Mouse (Mus musculus) liver, postnatal 0 days (tissue): ENCODE data around the gene Entpd2. TPM values are rescaled to one million over a fixed set of nuclear protein-coding genes. Genes with fewer than 3 reads are reported as not detected.
A peak's percentile ranks its signal among the peaks of the same experiment; 100 is the strongest.
"Not testable (repeated sequence)": the region's sequence is repeated elsewhere in the genome, so short reads cannot be mapped to it uniquely, and the experiment has no call there.

Experiments
- ATAC-seq: fragments of 200-750 bp; cut with Nextera tagmentation; 2 replicates; pipeline ENCODE4 v1.8.0; 2017; ENCODE audit warnings: mild to moderate bottlenecking, moderate library complexity
- DNase-seq: peaks from one replicate; pipeline ENCODE4 v3.0.0-alpha.2; 2016
- H3K27ac ChIP-seq: fragments of 300-500 bp; sonication (generic); 2 replicates; pipeline ENCODE4 v1.5.1; 2014; ENCODE audit warnings: antibody characterized with exemption, moderate library complexity, mild to moderate bottlenecking, low read depth
- H3K27me3 ChIP-seq: fragments of 300-500 bp; sonication (generic); 2 replicates; pipeline ENCODE4 v1.6.1; 2014; ENCODE audit warnings: low read length, control low read depth, mixed read lengths; ENCODE audit not compliant: insufficient read depth
- H3K36me3 ChIP-seq: fragments of 300-500 bp; sonication (generic); replicated peaks from 2 replicates; pipeline ENCODE4 v1.6.1; 2014; ENCODE audit warnings: mild to moderate bottlenecking, control low read depth, low read length, moderate library complexity, mixed read lengths; ENCODE audit not compliant: insufficient read depth
- H3K4me1 ChIP-seq: fragments of 300-500 bp; sonication (generic); 2 replicates; pipeline ENCODE4 v1.6.1; 2014; ENCODE audit warnings: antibody characterized with exemption, mild to moderate bottlenecking, control low read depth; ENCODE audit not compliant: insufficient read depth
- H3K4me2 ChIP-seq: fragments of 300-500 bp; sonication (generic); 2 replicates; pipeline ENCODE4 v1.6.1; 2014; ENCODE audit warnings: low read depth, mild to moderate bottlenecking, low read length, moderate library complexity, mixed read lengths
- H3K4me3 ChIP-seq: fragments of 300-500 bp; sonication (generic); 2 replicates; pipeline ENCODE4 v1.5.1; 2014; ENCODE audit warnings: low read depth, low read length
- H3K9ac ChIP-seq: fragments of 300-500 bp; sonication (generic); replicated peaks from 2 replicates; pipeline ENCODE4 v1.6.1; 2014; ENCODE audit warnings: mild to moderate bottlenecking, moderate library complexity
- H3K9me3 ChIP-seq: fragments of 300-500 bp; sonication (generic); 2 replicates; pipeline ENCODE4 v1.6.1; 2016; ENCODE audit warnings: mild to moderate bottlenecking, control low read depth, low read length, mixed read lengths
- CTCF ChIP-seq: sonication (generic); IDR thresholded peaks from 2 replicates; pipeline ENCODE4 v1.5.1; 2016; ENCODE audit warnings: antibody characterized with exemption, low read depth
- EP300 ChIP-seq: IDR thresholded peaks from 2 replicates; pipeline ENCODE4 v1.6.1; 2016; ENCODE audit warnings: antibody characterized with exemption, low read depth, mild to moderate bottlenecking
- WGBS: fragments of 180-500 bp; shearing (Covaris S2); extraction: QIAGEN DNeasy Blood & Tissue Kit; methylation state at CpG from one replicate; pipeline ENCODE4 v1.1.7; 2014; ENCODE audit not compliant: insufficient replicate concordance; 5-methylcytosine and 5-hydroxymethylcytosine counted together
- polyA plus RNA-seq: library from polyadenylated mRNA; unstranded; fragments of >200 nt; fragmentation: Nextera tagmentation; extraction: Ambion mirVana; gene quantifications from 2 replicates; pipeline ENCODE4 v1.2.1, GENCODE M21; 2015

Entpd2 gene
- polyA plus RNA-seq, 1 experiment from 2014 or later = 3.6 TPM

- ATAC-seq = no peak
- TF ChIP-seq EP300 (no peak), CTCF (no peak)
Observed at GRCm38 (mm10) chr2:25403994-25404393, 8.3 kb downstream of the Entpd2 start.

GRCm38 (mm10) chr2:25408908-25409307, 13.2 kb downstream of the Entpd2 start:
- ATAC-seq (no peak), DNase-seq (no peak)
- WGBS = 75% methylated on average over 10 of the region's 10 CpGs
- H3K4me2 ChIP-seq = no peak overlapping the region
- TF ChIP-seq CTCF (no peak), EP300 (no peak)
- no peaks in the 10 kb centered on the region for H3K36me3 ChIP-seq
- H3K27ac ChIP-seq = no peak overlapping the region
- no peak overlapping the region for H3K9ac ChIP-seq
- H3K4me1 ChIP-seq = no peaks in the 10 kb centered on the region
- no peak overlapping the region for H3K4me3 ChIP-seq
- peaks cover 8% of the 10 kb centered on the region for H3K27me3 ChIP-seq
- H3K9me3 ChIP-seq = no peaks in the 10 kb centered on the region

More at GRCm38 (mm10) chr2:25403994-25404393, 8.3 kb downstream of the Entpd2 start:
- no peak for DNase-seq
- Histone ChIP-seq H3K4me3 (no peak overlapping the region), H3K9ac (no peak overlapping the region), H3K4me1 (peaks cover 7% of the 10 kb centered on the region; the same call in 1 of the 2 replicates), H3K4me2 (no peak overlapping the region), H3K27me3 (peaks cover 49% of the 10 kb centered on the region), H3K9me3 (no peaks in the 10 kb centered on the region), H3K36me3 (no peaks in the 10 kb centered on the region), H3K27ac (no peak overlapping the region)
- 67% methylated on average over 4 of the region's 4 CpGs for WGBS

- not testable (repeated sequence) for H3K4me2 ChIP-seq, H3K9ac ChIP-seq, ATAC-seq, H3K4me3 ChIP-seq, H3K4me1 ChIP-seq, H3K9me3 ChIP-seq, H3K36me3 ChIP-seq, H3K27me3 ChIP-seq, H3K27ac ChIP-seq, DNase-seq
- TF ChIP-seq CTCF = peak; percentile 28; the same call in 1 of the 2 replicates
Observed at GRCm38 (mm10) chr2:25413436-25413835, 17.8 kb downstream of the Entpd2 start.

- WGBS = 41% methylated on average over 3 of the region's 3 CpGs
- H3K27me3 ChIP-seq = no peaks in the 10 kb centered on the region
Observed at GRCm38 (mm10) chr2:25417426-25417825, 21.8 kb downstream of the Entpd2 start.

GRCm38 (mm10) chr2:25421896-25422295, 26.2 kb downstream of the Entpd2 start:
- ATAC-seq (peak; percentile 50), DNase-seq (peak; percentile 67)
- H3K9me3 ChIP-seq = no peaks in the 10 kb centered on the region
- no peak overlapping the region for H3K4me2 ChIP-seq
- peak; percentile 80 for TF ChIP-seq CTCF
- TF ChIP-seq EP300 = no peak
- WGBS = 21% methylated on average over 3 of the region's 3 CpGs
- H3K27ac ChIP-seq = no peak overlapping the region
- H3K4me1 ChIP-seq = 0 out of 2 replicates have a peak, but pooled peaks cover 3% of the 10 kb centered on the region
- H3K4me3 ChIP-seq = no peak overlapping the region
- H3K27me3 ChIP-seq = peaks cover 3% of the 10 kb centered on the region; the same call in 1 of the 2 replicates
- H3K9ac ChIP-seq = no peak overlapping the region
- no peaks in the 10 kb centered on the region for H3K36me3 ChIP-seq

More at GRCm38 (mm10) chr2:25417426-25417825, 21.8 kb downstream of the Entpd2 start:
- TF ChIP-seq EP300 (no peak), CTCF (no peak)
- Histone ChIP-seq H3K4me1 (0 out of 2 replicates have a peak, but pooled peaks cover 1% of the 10 kb centered on the region), H3K9me3 (no peaks in the 10 kb centered on the region), H3K36me3 (no peaks in the 10 kb centered on the region), H3K4me2 (no peak overlapping the region), H3K9ac (no peak overlapping the region), H3K27ac (no peak overlapping the region), H3K4me3 (no peak overlapping the region)
- DNase-seq = no peak
- ATAC-seq = no peak

GRCm38 (mm10) chr2:25422587-25423410, 27.1 kb downstream of the Entpd2 start, which contains the start of gene Fut7:
Gene Fut7, plus strand, starts transcription at chr2:25423267.
- H3K4me3 ChIP-seq = no peak within 1 kb of the TSS
- no peak within 1 kb of the TSS for H3K9ac ChIP-seq
- TF ChIP-seq CTCF (no peak), EP300 (no peak)
- peak within 1 kb of the TSS; percentile 29 for H3K4me2 ChIP-seq
- peak; percentile 59 for DNase-seq
- peak; percentile 54 for ATAC-seq
- H3K36me3 ChIP-seq = no peaks in the 10 kb centered on the region
- H3K9me3 ChIP-seq = no peaks in the 10 kb centered on the region
- 19% methylated on average over 17 of the region's 17 CpGs for WGBS
- H3K27ac ChIP-seq = peak within 1 kb of the TSS; percentile 69
- peaks cover 3% of the 10 kb centered on the region; the same call in 1 of the 2 replicates for H3K27me3 ChIP-seq
- 0 out of 2 replicates have a peak, but pooled peaks cover 3% of the 10 kb centered on the region for H3K4me1 ChIP-seq
